Mouse (Mus musculus) common myeloid progenitor, adult 5-6 weeks (primary cell): ENCODE results near the gene Cd40lg. TPM values are rescaled to one million over a fixed set of nuclear protein-coding genes. Genes with fewer than 3 reads are reported as not detected.

Experiments
- ATAC-seq: replicated peaks from 2 replicates; pipeline ENCODE4 v1.8.0; 2016; ENCODE audit warnings: low read depth, mild to moderate bottlenecking, moderate TSS enrichment, inconsistent platforms; ENCODE audit not compliant: poor library complexity, severe bottlenecking
- total RNA-seq: library from RNA; stranded (forward); fragments of 200-1000, 187-1606 nt; gene quantifications from 2 replicates; pipeline ENCODE4 v1.2.3, GENCODE M21; 2017

Cd40lg gene
- total RNA-seq, 1 experiment from 2014 or later = not detected

- ATAC-seq = no peak
Observed at GRCm38 (mm10) chrX:57253329-57254055, 41.5 kb downstream of the Cd40lg start.

- no peak for ATAC-seq
Observed at GRCm38 (mm10) chrX:57260744-57261143, 48.8 kb downstream of the Cd40lg start.

- 0 out of 2 replicates have a peak, but pooled peaks have one; percentile 18 for ATAC-seq
Observed at GRCm38 (mm10) chrX:57263515-57263914, 51.6 kb downstream of the Cd40lg start.

Other genes with a start within 250 kb of the Cd40lg start
- gene Brs3, start 169.1 kb upstream of the Cd40lg start, total RNA-seq = not detected in 2 replicates
- gene Htatsf1, start 158.6 kb upstream of the Cd40lg start, total RNA-seq = 92.6 and 95.2 TPM in 2 replicates
- not detected in 2 replicates for gene Vgll1, start 124.0 kb upstream of the Cd40lg start, total RNA-seq
- 96.4 and 110 TPM in 2 replicates for gene Arhgef6, start 126.6 kb downstream of the Cd40lg start, total RNA-seq
- 69.5 and 74.8 TPM in 2 replicates for gene Rbmx, start 180.9 kb downstream of the Cd40lg start, total RNA-seq
- not detected in 2 replicates for gene Gm364, start 197.0 kb downstream of the Cd40lg start, total RNA-seq